In the genomic region with DNA sequence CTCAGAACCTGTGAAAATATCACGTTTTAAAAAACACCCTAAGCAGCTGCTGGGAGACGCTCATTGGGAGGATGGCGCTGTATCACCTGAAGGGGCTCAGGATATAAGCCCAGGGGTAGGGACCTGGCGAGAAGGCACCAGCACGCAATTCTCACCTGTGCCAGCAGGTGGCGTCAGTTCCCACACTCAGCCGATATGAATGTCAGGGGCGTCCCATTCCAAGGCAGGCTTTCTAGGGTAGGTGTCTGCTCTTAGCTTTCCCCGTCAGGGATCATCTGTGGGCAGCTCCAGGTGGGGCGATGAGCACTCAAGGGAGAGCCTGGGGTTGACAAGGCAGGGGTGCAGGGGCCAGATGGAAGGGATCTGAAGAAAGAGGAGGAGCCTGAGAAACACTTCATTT, we compare ENCODE assay signal across 9 mouse cellular contexts. TPM values are rescaled to one million over a fixed set of nuclear protein-coding genes. Genes with fewer than 3 reads are reported as not detected.
DNase-seq lines count a peak whose midpoint lies in the region; ATAC-seq and TF ChIP-seq lines count a peak whose summit lies in the region.
"Had no signal": no experiment of that assay in that cellular context is flagged by ENCODE, and none has a peak within 500 bp of the region (broad histone marks: within the 10 kb centered on the region; RNA-seq: fewer than 3 reads in every experiment).

No protein-coding gene starts in this region.

- H3K27me3 ChIP-seq in thymus, adult 2 months (ENCODE audit: control insufficient read depth, insufficient read depth, low read length): no peaks in the 10 kb centered on the region
- peaks cover 24% of the 10 kb centered on the region for H3K27me3 ChIP-seq in embryonic facial prominence, embryonic 10.5 days (replicated peaks; ENCODE audit: low read depth, poor library complexity, severe bottlenecking)
- no peaks in the 10 kb centered on the region for H3K27me3 ChIP-seq in hindbrain, postnatal 0 days (ENCODE audit: insufficient read depth, low read length)
- H3K27me3 ChIP-seq: neural tube, embryonic 12.5 days had no signal

- no peak overlapping the region for H3K4me3 ChIP-seq in thymus, adult 2 months (ENCODE audit: control insufficient read depth, insufficient read depth, low read length)
- no peak overlapping the region for H3K4me3 ChIP-seq in embryonic facial prominence, embryonic 10.5 days
- no peak overlapping the region for H3K4me3 ChIP-seq in hindbrain, postnatal 0 days (ENCODE audit: low read length)
- H3K4me3 ChIP-seq: neural tube, embryonic 12.5 days had no signal

- H3K36me3 ChIP-seq in thymus, adult 2 months (ENCODE audit: control insufficient read depth, insufficient read depth, low read length): no peaks in the 10 kb centered on the region
- H3K36me3 ChIP-seq in embryonic facial prominence, embryonic 10.5 days (replicated peaks): no peaks in the 10 kb centered on the region
- H3K36me3 ChIP-seq in hindbrain, postnatal 0 days (ENCODE audit: insufficient read depth, low read length): no peaks in the 10 kb centered on the region
- H3K36me3 ChIP-seq: neural tube, embryonic 12.5 days had no signal

- H3K9ac ChIP-seq in hindbrain, postnatal 0 days (replicated peaks; ENCODE audit: low read length): no peak overlapping the region
- H3K9ac ChIP-seq: neural tube, embryonic 12.5 days had no signal

- no peaks in the 10 kb centered on the region for H3K9me3 ChIP-seq in embryonic facial prominence, embryonic 10.5 days
- no peaks in the 10 kb centered on the region for H3K9me3 ChIP-seq in hindbrain, postnatal 0 days (ENCODE audit: low read length)
- H3K9me3 ChIP-seq: neural tube, embryonic 12.5 days had no signal

- no peaks in the 10 kb centered on the region for H3K4me1 ChIP-seq in thymus, adult 2 months (replicated peaks; ENCODE audit: control insufficient read depth, insufficient read depth, low read length)
- H3K4me1 ChIP-seq in embryonic facial prominence, embryonic 10.5 days: peaks cover 25% of the 10 kb centered on the region
- H3K4me1 ChIP-seq in hindbrain, postnatal 0 days (ENCODE audit: insufficient read depth, low read length): no peaks in the 10 kb centered on the region

- H3K27ac ChIP-seq in thymus, adult 2 months (ENCODE audit: control insufficient read depth, insufficient read depth, low read length): no peak overlapping the region
- H3K27ac ChIP-seq in embryonic facial prominence, embryonic 10.5 days (replicated peaks): no peak overlapping the region
- H3K27ac ChIP-seq in hindbrain, postnatal 0 days: no peak overlapping the region
- H3K27ac ChIP-seq: neural tube, embryonic 12.5 days had no signal

- no peak overlapping the region for H3K4me2 ChIP-seq in hindbrain, postnatal 0 days (ENCODE audit: low read depth, low read length)
- H3K4me2 ChIP-seq: neural tube, embryonic 12.5 days had no signal

- TF ChIP-seq CTCF in thymus, adult 2 months (IDR thresholded peaks at IDR 0.05; ENCODE audit: borderline replicate concordance, control insufficient read depth, extremely low read depth, insufficient read depth, low read length, poor library complexity): peak; percentile 80; the same call in 1 of the 2 replicates
- peak; percentile 96 for TF ChIP-seq CTCF in hindbrain, postnatal 0 days (IDR thresholded peaks at IDR 0.05; ENCODE audit: low read depth)

- DNase-seq in gastrocnemius, adult 18-20 months (ENCODE audit: low spot score): peak; percentile 32
- no peak for DNase-seq in gastrocnemius, adult 8-10 months (ENCODE audit: low spot score in 2 of 2)
- DNase-seq in thymus, adult 2 months: peak; percentile 37
- DNase-seq in thymus, adult 18-20 months: no peak
- peak; percentile 80 for DNase-seq in embryonic facial prominence, embryonic 10.5 days (ENCODE audit: low spot score)
- peak; percentile 77 for DNase-seq in hindbrain, postnatal 0 days (ENCODE audit: low spot score)
- DNase-seq in testis, postnatal 10 days (ENCODE audit: low spot score): peak; percentile 77

- WGBS in thymus, adult 2 months: 11% methylated on average over 10 of the region's 10 CpGs
- 4% methylated on average over 10 of the region's 10 CpGs for whole genome bisulfite sequencing in embryonic facial prominence, embryonic 10.5 days
- WGBS in hindbrain, postnatal 0 days: 5% methylated on average over 10 of the region's 10 CpGs

- ATAC-seq in hindbrain, postnatal 0 days: peak; percentile 48; the same call in 1 of the 2 replicates
- ATAC-seq in megakaryocyte-erythroid progenitor cell, adult 5-6 weeks (replicated peaks; ENCODE audit: low FRiP score, low TSS enrichment, poor library complexity, severe bottlenecking): 0 out of 2 replicates have a peak, but pooled peaks have one; percentile 63

- TF ChIP-seq POLR2A in thymus, adult 2 months (IDR thresholded peaks at IDR 0.05; ENCODE audit: control insufficient read depth, extremely low read depth, insufficient read depth, low read length, poor library complexity): no peak

RNA-seq across cellular contexts. Expression of a gene that starts 18.6 kb away (rescaled TPM):
- not detected for total RNA-seq in gastrocnemius, adult 18-20 months (2021)
- not detected for total RNA-seq in gastrocnemius, adult 8-10 months (2022)
- 0.22 and 0.31 TPM in 2 replicates for polyA plus RNA-seq in thymus, adult 2 months (2012; rRNA removed)
- polyA plus RNA-seq in embryonic facial prominence, embryonic 10.5 days (2016; fragmentation: Nextera tagmentation; extraction: Ambion mirVana): 6.4 and 7.0 TPM in 2 replicates
- total RNA-seq in hindbrain, postnatal 0 days (2014; rRNA removed): 31.4 and 48.3 TPM in 2 replicates
- polyA plus RNA-seq in hindbrain, postnatal 0 days (2015; fragmentation: Nextera tagmentation; extraction: Ambion mirVana): 13.5 and 14.2 TPM in 2 replicates
- total RNA-seq in megakaryocyte-erythroid progenitor cell, adult 5-6 weeks (2014; fragmentation: Nextera tagmentation): not detected in 2 replicates
- total RNA-seq in megakaryocyte-erythroid progenitor cell, adult 5-6 weeks (2017): not detected in 2 replicates

RNA-seq across cellular contexts. Expression of a gene that starts 35.9 kb away (rescaled TPM):
- under 1 TPM; 0.14 to 0.27 TPM for total RNA-seq in gastrocnemius, adult 18-20 months (2021)
- under 1 TPM; 0.12 to 0.35 (median 0.22) TPM for total RNA-seq in gastrocnemius, adult 8-10 months (2022)
- polyA plus RNA-seq in thymus, adult 2 months (2012; rRNA removed): 1.3 and 2.2 TPM in 2 replicates
- 51.4 and 52.4 TPM in 2 replicates for polyA plus RNA-seq in embryonic facial prominence, embryonic 10.5 days (2016; fragmentation: Nextera tagmentation; extraction: Ambion mirVana)
- total RNA-seq in hindbrain, postnatal 0 days (2014; rRNA removed): 13.4 TPM in 2 replicates
- 3.2 and 3.3 TPM in 2 replicates for polyA plus RNA-seq in hindbrain, postnatal 0 days (2015; fragmentation: Nextera tagmentation; extraction: Ambion mirVana)
- total RNA-seq in megakaryocyte-erythroid progenitor cell, adult 5-6 weeks (2014; fragmentation: Nextera tagmentation): 0.07 TPM in 1 of 2 replicates, not detected in the other
- not detected in 2 replicates for total RNA-seq in megakaryocyte-erythroid progenitor cell, adult 5-6 weeks (2017)

Comparison
In these comparisons a context has a peak if more than half of its experiments do, and no peak if none do; other contexts are left out.
1. DNase-seq: peak in gastrocnemius, adult 18-20 months (single experiment), thymus, adult 2 months (single experiment), embryonic facial prominence, embryonic 10.5 days (single experiment), hindbrain, postnatal 0 days (single experiment) and testis, postnatal 10 days (single experiment); none in gastrocnemius, adult 8-10 months (0 of 2) and thymus, adult 18-20 months (0 of 2).
2. RNA of a gene that starts 18.6 kb away (total RNA-seq): 31.4 to 48.3 TPM in hindbrain, postnatal 0 days; not detected in gastrocnemius, adult 18-20 months, not detected in gastrocnemius, adult 8-10 months and not detected in megakaryocyte-erythroid progenitor cell, adult 5-6 weeks; every median in the first group is over 10 times any median in the second.
3. RNA of a gene that starts 35.9 kb away (total RNA-seq): 13.4 TPM in hindbrain, postnatal 0 days; 0.14 to 0.27 TPM in gastrocnemius, adult 18-20 months, 0.12 to 0.35 TPM in gastrocnemius, adult 8-10 months and 0.07 TPM in megakaryocyte-erythroid progenitor cell, adult 5-6 weeks; every median in the first group is over 10 times any median in the second.